Mouse (Mus musculus): Measurements from ENCODE around the gene St13.

The St13 gene

DNA sequence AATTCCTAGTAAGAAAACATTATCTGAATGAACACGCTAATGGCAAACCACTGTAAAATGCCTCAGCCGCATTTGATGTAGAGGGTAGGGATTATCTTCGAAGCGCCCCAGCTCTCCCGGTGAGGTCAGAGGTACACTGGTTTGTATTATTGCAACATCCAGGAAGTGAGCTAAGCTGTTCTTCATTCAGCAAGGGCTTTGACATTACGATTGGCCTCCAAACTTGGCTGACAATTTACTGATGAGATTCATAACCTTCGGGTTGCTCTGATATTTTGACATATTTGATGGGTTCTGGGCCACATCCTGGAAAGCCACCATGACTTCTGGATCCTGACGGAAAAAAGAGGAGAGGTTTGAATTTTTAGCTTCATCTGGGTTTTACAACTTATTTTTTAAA lies 34.6 kb downstream of the St13 start:
- DNase-seq (ENCODE audit: low read depth): no peak

DNA sequence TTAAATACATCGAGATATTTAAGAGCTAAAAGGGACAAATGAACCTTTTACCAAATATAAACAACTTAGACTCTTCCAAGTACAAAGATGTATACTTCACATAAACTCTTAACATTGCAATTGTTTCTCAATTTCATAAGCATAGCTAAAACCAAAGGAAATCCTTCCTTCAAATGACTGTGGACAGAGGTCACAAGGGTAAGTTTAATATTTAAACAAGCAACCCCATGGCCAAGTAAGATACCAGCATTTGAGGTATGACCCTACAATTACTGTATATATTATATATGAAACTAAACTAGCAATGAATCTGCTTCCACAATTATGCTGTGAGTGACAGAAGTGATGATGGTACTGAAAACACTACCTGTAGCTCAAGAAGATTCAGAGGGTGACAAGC lies 35.6 kb downstream of the St13 start:
- DNase-seq (ENCODE audit: low read depth): no peak

DNA sequence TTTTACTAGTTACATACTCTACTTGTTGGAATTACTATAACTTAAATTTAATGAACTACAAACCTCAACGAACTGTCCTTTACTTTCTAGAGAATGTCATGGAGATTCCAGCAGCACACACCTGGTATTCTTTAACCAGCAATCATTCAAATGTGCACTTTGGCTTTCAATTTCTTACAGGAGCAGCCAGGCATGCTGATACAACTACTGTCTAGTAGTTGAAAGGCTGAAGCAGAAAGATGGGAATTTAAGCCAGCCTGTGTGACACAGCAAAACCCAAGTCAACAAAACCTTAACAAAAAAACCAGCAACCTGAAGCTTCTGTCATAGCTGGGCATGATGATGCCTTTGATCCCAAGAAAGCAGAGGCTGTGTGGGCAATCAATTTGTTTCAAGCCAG lies 37.4 kb downstream of the St13 start:
- DNase-seq (ENCODE audit: low read depth): no peak

DNA sequence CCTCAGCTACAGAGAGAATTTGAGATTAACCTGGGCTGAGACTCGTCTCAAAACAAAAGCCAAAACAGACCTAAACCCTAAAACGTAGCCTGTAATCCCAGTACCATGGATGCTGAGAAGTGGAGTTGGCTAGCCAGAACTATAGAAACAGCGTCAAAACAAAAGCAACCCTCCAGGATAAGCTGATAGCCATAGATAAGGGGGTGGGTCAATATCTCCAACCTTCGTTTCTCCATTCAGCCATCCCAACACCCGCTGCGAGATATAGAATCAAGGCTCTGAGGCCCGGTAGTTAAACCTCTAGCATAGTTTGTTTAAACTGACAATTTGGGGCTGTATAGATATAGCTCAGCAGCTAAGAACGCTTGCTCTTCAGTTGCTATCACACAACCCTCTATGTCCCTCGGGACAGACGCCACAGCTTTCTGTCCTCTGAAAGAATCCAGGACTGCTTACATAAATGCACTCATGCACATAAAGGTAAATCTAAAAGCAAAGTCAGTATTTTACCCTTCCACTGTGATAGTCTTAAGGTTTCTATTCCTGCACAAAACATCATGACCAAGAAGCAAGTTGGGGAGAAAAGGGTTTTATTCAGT lies 38.4 kb downstream of the St13 start:
- peak; percentile 13 for DNase-seq (ENCODE audit: low read depth)

DNA sequence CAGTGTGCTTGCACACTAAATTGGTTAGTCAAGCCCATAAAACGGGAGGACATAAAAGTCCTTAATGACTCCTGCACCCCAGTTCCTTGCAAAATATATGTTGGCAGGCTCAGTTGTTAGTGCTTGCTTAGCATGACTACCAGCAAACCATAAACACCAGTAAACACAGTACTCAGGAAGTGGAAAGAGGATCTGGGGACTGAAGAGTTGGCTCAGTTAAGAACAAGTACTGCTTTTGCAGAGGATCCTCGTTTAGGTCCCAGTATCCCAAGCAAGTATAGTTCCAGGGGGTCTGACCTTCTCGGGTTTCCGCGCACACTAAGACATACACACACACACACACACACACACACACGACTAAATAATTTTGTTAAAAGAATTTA lies 38.9 kb downstream of the St13 start:
- DNase-seq (ENCODE audit: low read depth): no peak

DNA sequence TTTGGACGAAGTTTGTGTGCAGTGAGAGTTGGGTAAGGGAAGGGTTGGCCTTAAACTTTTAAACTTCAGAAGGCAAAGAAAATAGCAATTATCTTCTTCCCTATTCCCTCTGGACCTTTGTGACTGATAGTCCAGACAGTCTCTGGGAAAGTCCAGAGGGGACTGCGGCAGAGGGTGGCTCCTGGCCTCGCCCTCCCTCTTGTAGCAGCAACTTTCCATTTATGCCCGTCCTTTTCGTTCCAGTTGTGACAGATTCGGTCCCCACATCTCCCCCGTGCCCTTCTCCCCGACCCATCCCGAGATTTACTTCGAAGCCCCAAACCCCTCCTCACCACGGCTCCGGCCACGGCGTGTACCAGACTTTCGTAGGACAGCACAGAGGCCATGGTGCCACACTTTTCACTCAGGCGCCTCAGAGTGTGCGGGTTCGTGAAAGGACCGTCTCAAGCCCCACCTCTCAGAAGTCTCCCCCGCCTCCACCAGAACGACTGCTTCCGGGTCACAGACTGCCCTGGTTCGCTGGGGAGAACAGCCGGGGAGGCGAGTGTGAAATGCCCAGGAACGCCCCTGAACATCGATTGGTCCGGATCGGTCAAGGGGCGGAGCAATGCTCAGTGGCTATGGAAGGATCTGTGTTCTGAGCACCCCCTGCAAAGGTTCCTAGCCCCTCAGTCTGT lies 39.4 kb downstream of the St13 start, which contains the start of gene Slc25a17:
Gene Slc25a17 (minus strand): TSS at position 468 of the 677 bp plus-strand sequence.
- peak; percentile 98 for DNase-seq (ENCODE audit: low read depth)

DNA sequence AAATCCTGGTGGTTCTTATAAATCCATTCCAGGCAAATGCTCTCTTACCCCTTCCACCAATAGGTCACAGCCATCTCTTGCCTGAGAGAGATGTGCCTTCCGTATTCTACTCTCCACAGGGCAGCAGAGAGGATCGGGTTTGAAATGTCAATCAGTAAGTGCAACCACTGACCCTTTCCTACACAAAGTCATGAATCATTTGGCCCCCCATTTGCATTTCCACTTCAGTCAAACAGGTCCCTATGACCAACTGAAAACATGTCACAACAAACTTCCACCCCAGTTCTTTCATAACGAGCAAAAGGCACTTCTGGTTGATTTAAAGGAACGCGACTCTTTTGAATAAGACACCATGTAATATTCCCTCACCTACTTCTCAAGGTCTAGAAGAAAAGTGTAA lies 40.5 kb downstream of the St13 start:
- DNase-seq (ENCODE audit: low read depth): no peak

DNA sequence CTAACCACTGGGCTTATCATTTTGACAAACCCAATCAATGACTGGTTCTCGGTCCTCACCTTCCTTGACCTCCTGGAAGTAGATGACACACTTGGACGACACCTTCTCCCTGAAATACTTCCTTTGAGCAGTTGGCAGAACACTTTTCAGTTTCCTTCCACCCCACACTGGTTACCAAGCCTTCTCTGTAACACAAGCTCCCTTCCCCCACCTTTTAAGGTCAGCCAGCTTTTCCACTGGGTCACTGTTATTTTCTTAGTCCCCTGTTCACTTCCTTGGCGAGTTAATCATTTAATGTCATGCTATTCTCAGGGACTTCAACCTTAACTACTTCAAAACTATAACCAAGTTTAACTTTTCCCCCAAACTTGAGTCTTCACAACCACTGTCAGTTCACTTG lies 40.9 kb downstream of the St13 start:
- DNase-seq (ENCODE audit: low read depth): no peak

DNA sequence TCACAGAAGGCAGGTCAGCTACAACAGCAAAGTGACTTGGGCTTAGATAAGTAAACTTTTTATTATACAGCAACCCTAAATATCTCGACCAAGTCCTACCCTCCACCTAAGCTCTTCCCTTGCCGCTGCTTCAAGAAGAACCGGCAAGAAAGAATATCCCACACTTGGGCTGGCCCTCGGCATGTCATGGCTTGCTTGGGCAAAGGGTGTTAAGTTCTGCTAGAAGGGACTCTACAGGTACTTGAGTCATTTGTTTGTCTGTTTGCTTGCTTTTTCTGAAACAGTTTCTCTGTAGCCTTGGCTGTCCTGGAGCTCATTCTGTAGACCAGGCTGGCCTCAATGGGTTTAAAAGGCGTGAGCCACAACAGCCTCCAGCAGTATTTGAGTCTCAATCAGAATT lies 42.9 kb downstream of the St13 start:
- no peak for DNase-seq (ENCODE audit: low read depth)

DNA sequence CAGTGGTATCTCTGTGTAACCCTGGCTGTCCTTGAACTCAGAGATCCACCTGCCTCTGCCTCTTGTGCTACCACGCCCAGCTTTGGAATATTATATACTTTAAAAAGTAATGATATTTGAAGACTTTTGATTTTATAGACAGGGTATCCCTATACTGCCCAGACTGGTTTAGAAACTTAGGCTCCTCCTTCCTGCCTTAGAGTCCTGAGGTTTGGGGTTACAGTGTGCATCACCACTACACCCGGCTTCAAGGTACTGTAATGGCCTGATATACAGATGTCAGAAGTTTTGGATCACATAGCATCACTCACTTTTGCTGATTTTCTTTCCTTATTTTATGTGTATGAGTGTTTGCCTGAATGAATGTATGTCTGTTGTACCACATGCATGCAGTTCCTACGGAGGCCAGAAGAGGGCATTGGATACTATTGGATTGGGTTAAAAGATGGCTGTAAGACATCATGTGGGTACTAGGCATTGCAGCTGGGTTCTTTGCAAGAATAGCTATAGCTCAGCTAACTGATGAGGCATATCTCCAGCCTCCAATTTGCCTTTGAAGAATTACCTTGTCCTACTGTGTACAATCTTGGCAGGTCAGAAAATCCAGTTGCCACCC lies 44.6 kb downstream of the St13 start:
- peak; percentile 84 for DNase-seq (ENCODE audit: low read depth)

DNA sequence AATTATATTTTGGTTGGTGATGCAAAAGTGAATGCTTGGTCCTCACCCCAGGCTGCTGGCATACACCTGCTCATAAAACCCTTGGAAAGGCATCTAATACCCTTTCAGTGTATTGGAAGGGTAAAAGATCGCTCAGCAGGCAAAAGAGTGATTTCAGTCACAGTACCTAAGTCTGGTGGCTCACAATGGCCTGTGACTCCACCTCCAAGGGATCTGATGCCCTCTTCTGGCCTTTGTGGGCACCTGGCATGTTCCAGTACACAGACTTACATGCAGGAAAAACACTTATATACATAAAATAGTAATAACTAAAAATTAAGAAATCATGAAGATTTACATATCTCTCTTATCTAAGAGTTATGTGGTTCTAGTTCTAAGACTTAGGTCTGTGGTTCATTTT lies 47.2 kb downstream of the St13 start:
- peak; percentile 54 for DNase-seq (ENCODE audit: low read depth)

DNA sequence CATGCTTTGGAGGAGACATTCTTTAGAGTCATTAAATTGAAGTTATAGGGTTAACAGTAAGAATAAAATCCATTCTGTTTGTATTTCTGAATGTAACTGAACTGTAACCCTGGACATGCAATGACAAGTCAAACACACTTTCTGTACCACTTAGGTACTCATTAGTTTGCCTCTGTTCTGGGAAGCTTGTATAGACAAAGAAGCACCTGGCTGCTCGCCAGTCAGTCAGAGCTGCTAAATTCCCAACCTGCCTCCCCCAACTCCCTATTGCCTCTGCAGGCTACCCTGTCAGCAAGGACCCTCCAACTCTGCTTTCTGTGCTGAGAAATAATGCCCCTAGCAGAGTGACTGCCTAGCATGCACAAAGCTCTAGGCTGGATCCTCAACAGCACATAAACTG lies 49.5 kb downstream of the St13 start:
- no peak for DNase-seq (ENCODE audit: low read depth)

DNA sequence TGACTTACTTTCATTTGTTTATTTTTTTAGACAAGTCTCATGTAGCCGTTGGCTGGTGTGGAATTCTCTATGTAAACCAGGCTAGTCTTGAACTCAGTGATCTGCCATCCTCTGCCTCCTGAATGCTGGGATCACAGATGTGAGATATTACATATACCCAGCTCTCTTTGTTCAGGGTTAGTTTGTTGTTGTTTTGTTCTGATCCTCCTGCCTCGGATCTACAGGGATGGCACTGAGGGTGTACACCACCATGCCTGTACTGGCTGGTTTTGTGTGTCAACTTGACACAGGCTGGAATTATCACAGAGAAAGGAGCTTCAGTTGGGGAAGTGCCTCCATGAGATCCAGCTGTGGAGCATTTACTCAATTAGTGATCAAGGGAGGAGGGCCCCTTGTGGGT lies 51.5 kb downstream of the St13 start:
- no peak for DNase-seq (ENCODE audit: low read depth)

DNA sequence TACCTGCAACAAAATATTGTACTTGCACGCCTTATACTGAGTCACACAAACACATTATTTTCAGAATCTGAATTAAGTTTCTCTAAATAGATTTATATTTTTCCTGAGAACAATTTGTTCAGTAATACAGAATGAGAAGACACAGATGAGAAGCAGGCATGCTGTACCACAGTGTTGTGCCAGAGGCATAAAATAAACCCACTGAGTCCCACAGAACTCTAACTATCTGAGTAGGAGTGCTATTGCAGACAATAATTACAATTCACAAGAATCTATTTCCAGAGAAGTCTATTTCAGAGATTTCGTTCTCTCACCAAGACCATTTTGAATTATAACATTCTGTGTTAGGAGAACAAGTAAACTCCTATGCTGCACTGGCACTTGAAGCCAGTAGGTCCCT lies 52.4 kb downstream of the St13 start:
- no peak for DNase-seq (ENCODE audit: low read depth)

DNA sequence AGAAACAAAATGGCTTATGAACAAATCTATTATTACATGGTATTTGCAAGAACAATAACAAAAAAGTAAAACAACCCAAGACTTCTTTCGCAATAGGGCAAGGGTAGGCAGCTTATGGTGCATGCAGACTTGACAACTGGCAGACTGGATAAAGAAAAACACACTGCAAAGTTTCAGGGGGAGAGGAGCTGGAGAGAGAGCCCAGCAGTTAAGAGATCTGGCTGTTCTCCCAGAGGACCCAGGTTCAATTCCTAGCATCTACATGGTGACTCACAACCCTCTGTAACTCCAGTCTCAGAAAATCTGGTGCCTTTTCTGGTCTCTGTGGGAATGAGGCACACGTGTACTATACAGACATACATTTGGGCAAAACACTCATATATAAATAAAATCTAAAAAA lies 58.5 kb downstream of the St13 start:
- no peak for DNase-seq (ENCODE audit: low read depth)

DNA sequence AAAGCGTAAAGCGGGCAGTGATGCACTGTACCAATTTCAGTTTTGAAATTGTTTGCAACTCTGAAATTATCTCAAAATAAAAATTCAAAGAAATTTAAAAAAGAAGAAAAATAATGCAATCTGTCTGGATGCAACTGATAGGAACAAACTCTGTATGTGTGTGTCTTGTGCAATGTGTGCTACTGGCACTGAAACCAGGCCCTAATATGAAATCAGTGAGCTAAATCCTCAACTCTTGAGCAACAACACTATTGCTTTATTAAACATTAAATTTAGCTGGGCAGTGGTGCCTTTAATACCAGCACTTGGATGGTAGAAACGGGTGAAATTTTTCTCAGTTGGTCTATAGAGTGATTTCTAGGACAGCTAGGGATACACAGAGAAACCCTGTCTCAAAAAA lies 60.7 kb downstream of the St13 start:
- DNase-seq (ENCODE audit: low read depth): no peak

DNA sequence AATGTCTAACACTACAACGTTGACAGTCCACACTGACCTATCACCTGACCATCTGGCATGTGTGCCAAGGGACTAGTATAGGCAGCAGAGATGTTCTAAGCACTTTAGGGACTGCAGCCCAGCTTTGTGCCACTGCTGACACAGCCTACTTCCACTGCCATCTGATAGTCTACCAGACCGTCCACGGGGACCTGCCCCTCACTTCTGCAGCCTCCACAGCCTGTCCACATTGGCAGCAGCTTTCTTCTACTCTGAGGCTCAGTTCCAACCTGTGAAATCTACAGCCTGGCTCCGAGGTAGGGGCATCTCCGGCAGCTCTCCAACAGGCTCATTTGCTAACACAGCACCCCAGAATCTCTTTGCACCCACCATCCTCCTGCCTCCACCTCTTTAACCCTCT lies 63.4 kb downstream of the St13 start:
- no peak for DNase-seq (ENCODE audit: low read depth)

DNA sequence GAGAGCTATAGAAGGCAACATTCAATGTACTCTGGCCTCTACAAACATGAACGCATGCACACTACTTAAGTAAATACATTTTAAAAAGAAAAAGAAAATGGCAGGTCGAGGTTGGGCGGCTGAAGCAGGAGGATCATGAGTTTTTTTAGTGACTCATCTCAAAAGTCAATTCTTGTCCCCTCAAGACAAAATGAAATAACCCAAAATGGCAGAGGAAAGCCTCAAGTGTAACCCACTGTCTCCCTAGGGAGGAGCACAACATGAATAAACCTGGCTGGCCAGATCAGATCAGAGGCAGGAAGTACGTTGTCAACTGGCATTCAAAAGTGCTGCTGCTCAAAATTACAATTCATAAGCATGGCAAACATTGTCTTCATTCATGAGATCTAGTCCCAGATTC lies 67.4 kb downstream of the St13 start:
- no peak for DNase-seq (ENCODE audit: low read depth)

DNA sequence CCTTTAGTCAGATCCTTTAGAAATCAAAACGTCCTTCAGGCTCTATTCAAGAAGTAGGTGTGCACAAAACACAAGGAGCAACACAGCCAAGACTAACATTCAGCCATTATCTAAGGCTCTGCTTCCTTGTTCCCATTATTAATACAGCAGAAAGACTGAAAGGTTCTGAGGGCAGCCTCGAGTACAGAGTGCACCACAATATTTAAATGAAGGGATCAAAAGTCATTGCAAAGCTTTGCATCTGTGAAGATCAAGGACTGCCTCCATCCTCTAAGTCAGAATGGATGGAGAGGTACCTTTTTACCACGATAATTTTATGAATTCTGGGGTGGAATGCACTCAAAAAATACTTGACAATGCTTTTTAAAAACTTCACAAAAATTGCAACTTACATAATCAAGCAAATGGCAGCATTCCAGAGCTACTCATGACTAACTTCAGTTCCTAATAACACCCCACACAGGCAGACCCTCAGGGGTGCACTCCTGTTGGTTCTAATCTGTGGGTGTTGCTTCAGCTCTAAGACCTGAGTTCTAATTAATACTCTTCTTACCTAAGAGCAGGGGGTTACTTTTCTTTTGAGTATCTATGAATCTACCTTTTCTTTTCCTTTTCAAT lies 69.0 kb downstream of the St13 start:
- no peak for DNase-seq (ENCODE audit: low read depth)

DNA sequence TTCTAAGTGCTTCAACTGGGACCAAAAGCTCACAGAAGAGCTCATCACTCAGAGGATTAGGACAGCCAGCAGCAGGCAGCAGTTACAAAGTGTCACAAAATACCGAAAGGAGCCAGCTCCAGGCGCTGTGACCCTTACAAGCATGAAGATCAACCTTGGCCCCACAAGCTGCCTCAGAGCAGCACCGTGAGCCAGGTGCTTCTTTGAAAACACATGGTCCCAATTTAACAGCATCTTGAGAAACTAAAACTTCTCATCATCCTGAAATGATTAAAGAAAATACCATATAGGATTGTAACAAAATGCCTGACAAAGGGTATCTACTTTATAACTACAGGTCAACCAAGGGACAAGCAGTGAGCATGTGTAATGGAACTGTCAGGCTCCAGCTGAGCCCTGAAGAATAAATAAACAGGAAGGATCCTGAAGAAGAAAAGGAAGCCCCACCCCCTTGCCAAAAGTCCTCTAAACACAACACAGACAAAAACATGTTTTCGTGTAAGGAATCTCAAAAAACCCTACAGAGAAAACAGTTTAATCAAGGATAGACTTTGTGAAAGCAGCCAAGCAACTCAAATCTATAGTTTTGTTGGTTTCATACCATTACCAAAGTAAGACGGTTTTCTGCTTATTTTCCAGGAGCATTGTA lies 70.0 kb downstream of the St13 start:
- peak; percentile 60 for DNase-seq (ENCODE audit: low read depth)

DNA sequence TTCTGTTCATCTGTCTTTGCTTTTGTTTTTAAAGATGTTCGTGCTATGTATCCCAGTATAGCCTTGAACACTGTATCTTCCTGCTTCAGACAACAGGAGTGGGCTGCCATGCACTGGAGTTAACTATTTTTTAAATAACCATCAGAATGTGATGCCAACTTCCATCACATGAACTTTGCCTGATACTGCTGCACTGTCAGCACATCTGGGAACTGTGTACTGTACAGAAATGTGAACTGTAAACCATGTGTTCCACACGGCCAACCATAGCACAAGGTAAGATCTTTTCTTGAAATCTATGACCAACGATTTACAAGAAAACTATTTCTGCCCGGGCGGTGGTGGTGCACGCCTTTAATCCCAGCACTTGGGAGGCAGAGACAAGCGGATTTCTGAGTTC lies 72.4 kb downstream of the St13 start:
- DNase-seq (ENCODE audit: low read depth): no peak

DNA sequence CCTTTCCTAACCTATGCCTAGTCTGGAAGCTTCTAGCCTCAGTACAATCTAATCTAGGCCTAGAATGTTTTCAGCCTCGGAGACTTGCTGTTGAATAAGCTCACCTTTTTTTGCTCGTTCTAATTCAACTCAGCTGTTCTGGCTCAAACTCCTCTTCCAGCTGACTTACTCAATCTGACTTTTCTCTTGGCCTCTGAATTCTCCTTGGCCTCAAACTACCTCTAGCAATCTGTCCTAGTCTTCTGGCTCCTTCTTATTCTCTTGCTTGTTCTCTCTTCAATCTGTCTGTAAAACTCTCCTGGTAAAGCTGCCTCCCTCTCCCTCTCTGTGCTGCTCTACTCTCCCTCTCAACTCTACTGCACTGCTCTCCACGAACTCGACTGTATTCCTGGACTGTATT lies 74.9 kb downstream of the St13 start:
- no peak for DNase-seq (ENCODE audit: low read depth)

DNA sequence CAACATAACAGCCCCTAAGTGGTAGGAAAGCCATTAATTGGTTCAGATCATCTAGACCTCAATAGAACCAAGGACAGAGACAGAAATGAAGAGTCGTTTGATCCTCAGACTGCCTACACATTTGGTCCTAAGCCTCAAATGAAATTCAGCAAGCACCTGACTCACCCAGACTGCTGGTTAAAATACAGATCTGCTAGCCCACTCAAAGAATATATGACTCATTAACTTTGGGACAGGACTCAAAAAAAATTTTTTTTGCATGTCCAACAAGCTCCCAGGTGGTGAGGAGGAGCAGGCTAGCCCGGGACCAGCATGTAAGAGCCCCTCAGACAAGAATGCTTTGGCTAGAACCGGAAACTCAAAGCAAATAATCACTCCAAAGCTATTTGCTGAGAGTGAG lies 79.7 kb downstream of the St13 start:
- DNase-seq (ENCODE audit: low read depth): no peak
